Mouse (Mus musculus): ENCODE measurements around the gene Smpd1.

DNA sequence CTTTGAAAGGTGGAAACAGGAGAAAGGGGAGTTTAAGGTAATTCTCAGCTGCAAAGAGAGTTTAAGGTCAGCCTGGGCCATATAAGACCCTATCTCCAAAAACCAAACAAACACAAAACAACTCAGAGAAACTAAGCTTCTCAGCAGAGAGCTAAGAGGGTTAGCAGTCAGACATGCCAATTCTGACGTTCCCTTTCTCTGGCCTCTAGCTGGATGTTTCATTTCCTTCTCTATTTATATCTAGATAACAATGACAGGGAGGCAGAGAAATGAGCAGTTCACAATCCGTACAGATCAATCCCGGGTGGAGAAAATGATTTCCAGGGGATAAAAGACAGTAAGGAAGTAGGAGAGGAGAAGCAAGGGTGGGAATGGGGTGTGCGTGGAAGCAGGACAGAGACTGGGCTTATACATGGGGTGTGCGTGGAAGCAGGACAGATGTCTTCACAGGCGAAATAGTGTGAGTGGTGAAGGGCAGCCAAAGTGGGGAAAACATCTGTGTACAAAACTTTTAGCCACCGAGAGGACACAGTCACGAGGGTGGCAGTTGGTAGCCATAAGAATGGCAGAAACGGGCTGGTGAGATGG lies 34.3 kb downstream of the Smpd1 start:
- TF ChIP-seq CTCF (IDR thresholded peaks at IDR 0.05; ENCODE audit: low read depth) = no peak
- no peak for TF ChIP-seq EP300 (optimal IDR thresholded peaks at IDR 0.05)

Measured in stomach, postnatal 0 days (tissue).